Mouse (Mus musculus): ENCODE measurements around the gene Ltb.

GRCm38 (mm10) chr17:35194844-35195630 lies 798 bp downstream of the Ltb start:
- TF ChIP-seq CTCF (IDR thresholded peaks at IDR 0.05; ENCODE audit: borderline replicate concordance, control insufficient read depth, extremely low read depth, insufficient read depth, low read length, poor library complexity) (no peak), POLR2A (IDR thresholded peaks at IDR 0.05; ENCODE audit: control insufficient read depth, extremely low read depth, insufficient read depth, low read length, poor library complexity) (no peak)
